Mouse (Mus musculus) heart, postnatal 0 days (tissue): Measurements from ENCODE around the gene Cdkn1c.

Experiments
- CTCF ChIP-seq: IDR thresholded peaks from 2 replicates; pipeline ENCODE4 v1.5.1; 2016; ENCODE audit warnings: antibody characterized with exemption, control low read depth, low read depth
- EP300 ChIP-seq: IDR thresholded peaks from 2 replicates; pipeline ENCODE4 v1.6.1; 2016; ENCODE audit warnings: antibody characterized with exemption, low read depth

DNA sequence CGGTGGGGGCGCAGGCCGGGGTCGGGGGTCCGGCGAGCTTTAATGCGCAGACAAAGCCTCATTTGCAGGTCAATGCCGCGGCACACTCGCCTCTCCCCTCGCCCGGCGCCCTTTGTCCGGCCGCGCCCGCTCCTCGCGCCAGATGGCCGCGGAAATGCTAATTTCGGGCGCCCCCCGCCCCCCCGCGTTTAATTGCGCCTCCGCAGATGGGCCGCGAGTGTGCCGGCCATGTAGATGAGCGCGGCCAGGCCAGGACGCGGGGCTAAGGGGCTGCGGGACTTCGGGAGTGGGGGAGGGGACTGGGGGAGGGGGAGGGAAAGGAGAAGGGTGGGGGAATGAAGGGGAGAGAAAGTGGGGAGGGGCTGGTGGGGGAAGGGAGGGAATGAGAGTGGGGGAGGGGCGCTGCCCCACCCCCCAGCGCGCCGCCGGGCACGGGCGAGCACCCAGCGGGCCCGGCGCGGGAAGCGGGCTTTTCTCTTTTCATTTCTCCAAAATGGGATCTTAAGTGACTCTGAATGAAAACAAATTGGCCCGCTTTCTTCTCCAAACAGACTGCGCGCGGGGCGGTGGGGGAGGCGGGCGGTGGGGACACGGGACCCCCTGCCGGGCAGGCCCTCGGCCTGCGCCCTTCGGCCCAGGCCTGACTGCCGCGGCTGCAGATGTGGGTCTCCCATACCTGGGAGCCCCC is 22.8 kb downstream of the Cdkn1c start:
- TF ChIP-seq CTCF (no peak), EP300 (no peak)
